Mouse (Mus musculus): ENCODE measurements around the gene Ect2.

GRCm38 (mm10) chr3:27195153-27195552 is 41.5 kb upstream of the Ect2 start:
- no peak for TF ChIP-seq POLR2A (IDR thresholded peaks at IDR 0.05; ENCODE audit: insufficient read depth, low read depth, low read length)
- no peak for TF ChIP-seq CTCF (IDR thresholded peaks at IDR 0.05)
